Mouse (Mus musculus) heart, embryonic 14.5 days (tissue): ENCODE data around the gene Thoc5. TPM values are rescaled to one million over a fixed set of nuclear protein-coding genes. Genes with fewer than 3 reads are reported as not detected.
A peak's percentile ranks its signal among the peaks of the same experiment; 100 is the strongest.

ENCODE experiments used
- ATAC-seq: fragments of 200-750 bp; cut with Nextera tagmentation; 2 replicates; pipeline ENCODE4 v1.8.0; 2017; ENCODE audit warnings: low read depth, moderate TSS enrichment; ENCODE audit not compliant: insufficient number of reproducible peaks, insufficient read depth, low FRiP score
- H3K27ac ChIP-seq, 2 experiments: fragments of 200-500 bp in 1 of 2; fragments of 300-500 bp in 1 of 2; sonication (generic) in 1 of 2; replicated peaks in 1 of 2; 2 replicates each; pipeline ENCODE4 v1.5.1; 2012 to 2014; ENCODE audit warnings: low read depth in 2 of 2, low read length in 2 of 2, control low read depth in 1 of 2, mild to moderate bottlenecking in 1 of 2, mixed read lengths in 1 of 2; ENCODE audit not compliant: control insufficient read depth in 1 of 2, insufficient read depth in 1 of 2
- H3K27me3 ChIP-seq: fragments of 300-500 bp; sonication (generic); 2 replicates; pipeline ENCODE4 v1.6.1; 2014; ENCODE audit warnings: mild to moderate bottlenecking, low read length, control low read depth; ENCODE audit not compliant: control insufficient read depth, insufficient read depth
- H3K36me3 ChIP-seq: fragments of 300-500 bp; sonication (generic); 2 replicates; pipeline ENCODE4 v1.6.1; 2014; ENCODE audit warnings: mild to moderate bottlenecking, control low read depth, low read length, mixed read lengths; ENCODE audit not compliant: control insufficient read depth, insufficient read depth
- H3K4me1 ChIP-seq, 2 experiments: fragments of 200-500 bp in 1 of 2; fragments of 300-500 bp in 1 of 2; sonication (generic) in 1 of 2; 2 replicates each; pipeline ENCODE4 v1.6.1; 2012 to 2014; ENCODE audit warnings: low read length in 2 of 2, control low read depth in 1 of 2, mixed read lengths in 1 of 2; ENCODE audit not compliant: control insufficient read depth in 2 of 2, insufficient read depth in 2 of 2
- H3K4me2 ChIP-seq: fragments of 300-500 bp; sonication (generic); 2 replicates; pipeline ENCODE4 v1.6.1; 2014; ENCODE audit warnings: mild to moderate bottlenecking, low read length
- H3K4me3 ChIP-seq, 2 experiments: fragments of 200-500 bp in 1 of 2; fragments of 300-500 bp in 1 of 2; sonication (generic) in 1 of 2; 2 replicates each; pipeline ENCODE4 v1.5.1; 2012 to 2014; ENCODE audit warnings: low read length in 2 of 2, mild to moderate bottlenecking in 2 of 2, control low read depth in 1 of 2, low read depth in 1 of 2, moderate library complexity in 1 of 2; ENCODE audit not compliant: control insufficient read depth in 1 of 2, insufficient read depth in 1 of 2
- H3K9ac ChIP-seq: fragments of 300-500 bp; sonication (generic); 2 replicates; pipeline ENCODE4 v1.6.1; 2014; ENCODE audit warnings: mild to moderate bottlenecking, low read length
- H3K9me3 ChIP-seq: fragments of 300-500 bp; sonication (generic); 2 replicates; pipeline ENCODE4 v1.6.1; 2016; ENCODE audit warnings: low read length, control low read depth; ENCODE audit not compliant: control insufficient read depth
- WGBS: fragments of 180-500 bp; shearing (Covaris S2); extraction: QIAGEN DNeasy Blood & Tissue Kit; methylation state at CpG from one replicate; pipeline ENCODE4 v1.1.7; 2014; 5-methylcytosine and 5-hydroxymethylcytosine counted together
- polyA plus RNA-seq: library from polyadenylated mRNA; unstranded; fragments of >200 nt; fragmentation: Nextera tagmentation; extraction: Ambion mirVana; gene quantifications from 2 replicates; pipeline ENCODE4 v1.2.1, GENCODE M21; 2014

Thoc5 gene
- polyA plus RNA-seq, 1 experiment from 2014 or later = 24.6 TPM

- H3K27ac ChIP-seq = no peak overlapping the region
- H3K9ac ChIP-seq = peak overlapping the region; percentile 30; the same call in 1 of the 2 replicates
- 0 out of 2 replicates have a peak overlapping the region, but pooled peaks have one; percentile 35 for H3K4me2 ChIP-seq
- 0 out of 2 replicates have a peak, but pooled peaks have one; percentile 21 for ATAC-seq
- 35% methylated on average over 14 of the region's 14 CpGs for WGBS
- H3K36me3 ChIP-seq = peaks cover 13% of the 10 kb centered on the region; the same call in 1 of the 2 replicates
- H3K4me1 ChIP-seq = peaks cover 2 to 8% of the 10 kb centered on the region in 2 experiments; a peak in 2 of 4 replicates
- H3K9me3 ChIP-seq = no peaks in the 10 kb centered on the region
- H3K27me3 ChIP-seq = no peaks in the 10 kb centered on the region
- no peak overlapping the region for H3K4me3 ChIP-seq
These were observed 12.1 kb upstream of the Thoc5 start for GRCm38 (mm10) chr11:4882892-4883627.

- Histone ChIP-seq H3K36me3 (peaks cover 33% of the 10 kb centered on the region), H3K27me3 (no peaks in the 10 kb centered on the region), H3K9me3 (no peaks in the 10 kb centered on the region), H3K27ac (no peak overlapping the region), H3K9ac (no peak overlapping the region), H3K4me1 (peaks cover 2 to 8% of the 10 kb centered on the region in 2 experiments; a peak in 2 of 4 replicates), H3K4me2 (no peak overlapping the region), H3K4me3 (no peak overlapping the region)
- no peak for ATAC-seq
- 57% methylated on average over 2 of the region's 2 CpGs for WGBS
These were observed 9.7 kb upstream of the Thoc5 start for GRCm38 (mm10) chr11:4885385-4885903.

- WGBS = 90% methylated on average over 3 of the region's 3 CpGs
- H3K36me3 ChIP-seq = peaks cover 41% of the 10 kb centered on the region
These were observed 8.1 kb upstream of the Thoc5 start for GRCm38 (mm10) chr11:4886987-4887386.

GRCm38 (mm10) chr11:4900437-4900836 lies 5.3 kb downstream of the Thoc5 start:
- Histone ChIP-seq H3K27me3 (no peaks in the 10 kb centered on the region), H3K4me3 (no peak overlapping the region), H3K4me2 (no peak overlapping the region), H3K4me1 (peaks cover 3 to 7% of the 10 kb centered on the region in 2 experiments; a peak in 2 of 4 replicates), H3K36me3 (peaks cover 54% of the 10 kb centered on the region), H3K9ac (no peak overlapping the region), H3K9me3 (no peaks in the 10 kb centered on the region), H3K27ac (no peak overlapping the region)
- ATAC-seq = no peak
- 74% methylated on average over 5 of the region's 5 CpGs for WGBS

More at GRCm38 (mm10) chr11:4886987-4887386, 8.1 kb upstream of the Thoc5 start:
- Histone ChIP-seq H3K9me3 (no peaks in the 10 kb centered on the region), H3K27me3 (no peaks in the 10 kb centered on the region), H3K4me2 (no peak overlapping the region), H3K4me3 (no peak overlapping the region), H3K4me1 (peaks cover 2 to 8% of the 10 kb centered on the region in 2 experiments; a peak in 2 of 4 replicates), H3K27ac (no peak overlapping the region), H3K9ac (no peak overlapping the region)
- ATAC-seq = no peak

- Histone ChIP-seq H3K4me1 (no peaks in the 10 kb centered on the region), H3K36me3 (peaks cover 65% of the 10 kb centered on the region)
- no peak for ATAC-seq
These were observed 6.8 kb downstream of the Thoc5 start for GRCm38 (mm10) chr11:4901956-4902355.

GRCm38 (mm10) chr11:4906231-4906630 lies 11.1 kb downstream of the Thoc5 start:
- no peak overlapping the region for H3K4me3 ChIP-seq
- peaks cover 85% of the 10 kb centered on the region for H3K36me3 ChIP-seq

More at GRCm38 (mm10) chr11:4901956-4902355, 6.8 kb downstream of the Thoc5 start:
- H3K9ac ChIP-seq = no peak overlapping the region
- no peak overlapping the region for H3K4me2 ChIP-seq
- 81% methylated on average over 6 of the region's 6 CpGs for WGBS
- no peaks in the 10 kb centered on the region for H3K27me3 ChIP-seq
- H3K9me3 ChIP-seq = no peaks in the 10 kb centered on the region
- no peak overlapping the region for H3K27ac ChIP-seq
- no peak overlapping the region for H3K4me3 ChIP-seq

GRCm38 (mm10) chr11:4916068-4916467 lies 20.9 kb downstream of the Thoc5 start:
- no peak overlapping the region for H3K9ac ChIP-seq
- H3K4me3 ChIP-seq = no peak overlapping the region
- H3K27me3 ChIP-seq = no peaks in the 10 kb centered on the region
- H3K9me3 ChIP-seq = no peaks in the 10 kb centered on the region
- H3K36me3 ChIP-seq = peaks cover 88% of the 10 kb centered on the region
- no peak overlapping the region for H3K4me2 ChIP-seq
- H3K4me1 ChIP-seq = no peaks in the 10 kb centered on the region
- WGBS = 30% methylated on average over 1 of the region's 1 CpGs
- ATAC-seq = no peak
- no peak overlapping the region for H3K27ac ChIP-seq

More at GRCm38 (mm10) chr11:4906231-4906630, 11.1 kb downstream of the Thoc5 start:
- Histone ChIP-seq H3K27me3 (no peaks in the 10 kb centered on the region), H3K27ac (no peak overlapping the region), H3K4me2 (no peak overlapping the region), H3K9ac (no peak overlapping the region), H3K9me3 (no peaks in the 10 kb centered on the region), H3K4me1 (no peaks in the 10 kb centered on the region)
- no peak for ATAC-seq
- WGBS = 85% methylated on average over 6 of the region's 6 CpGs
